Mouse (Mus musculus) thymus, adult 2 months (tissue): ENCODE results near the gene Fut4. TPM values are rescaled to one million over a fixed set of nuclear protein-coding genes. Genes with fewer than 3 reads are reported as not detected.

Experiments used
- DNase-seq: peaks from one replicate; pipeline ENCODE4 v3.0.0; 2021
- H3K27ac ChIP-seq: fragments of 200-500 bp; 2 replicates; pipeline ENCODE4 v1.5.1; 2012; ENCODE audit warnings: low read length, control low read depth; ENCODE audit not compliant: control insufficient read depth, insufficient read depth
- H3K27me3 ChIP-seq: fragments of 200-500 bp; 2 replicates; pipeline ENCODE4 v1.6.1; 2012; ENCODE audit warnings: mild to moderate bottlenecking, low read length, moderate library complexity, mixed read lengths; ENCODE audit not compliant: control insufficient read depth, insufficient read depth
- H3K36me3 ChIP-seq: fragments of 200-500 bp; 2 replicates; pipeline ENCODE4 v1.6.1; 2012; ENCODE audit warnings: mild to moderate bottlenecking, low read length, moderate library complexity; ENCODE audit not compliant: control insufficient read depth, insufficient read depth
- H3K4me1 ChIP-seq: fragments of 200-500 bp; replicated peaks from 2 replicates; pipeline ENCODE4 v1.6.1; 2012; ENCODE audit warnings: low read length; ENCODE audit not compliant: control insufficient read depth, insufficient read depth
- H3K4me3 ChIP-seq: fragments of 200-500 bp; 2 replicates; pipeline ENCODE4 v1.5.1; 2012; ENCODE audit warnings: mild to moderate bottlenecking, low read length, control low read depth, moderate library complexity; ENCODE audit not compliant: control insufficient read depth, insufficient read depth
- CTCF ChIP-seq: fragments of 200-500 bp; IDR thresholded peaks from 2 replicates; pipeline ENCODE4 v1.5.1; 2012; ENCODE audit warnings: mild to moderate bottlenecking, control low read depth, low read length, moderate library complexity, borderline replicate concordance; ENCODE audit not compliant: control insufficient read depth, poor library complexity, insufficient read depth; ENCODE audit errors: extremely low read depth
- POLR2A ChIP-seq: fragments of 200-500 bp; IDR thresholded peaks from 2 replicates; pipeline ENCODE4 v1.6.1; 2012; ENCODE audit warnings: mild to moderate bottlenecking, low read length, control low read depth, moderate library complexity; ENCODE audit not compliant: control insufficient read depth, poor library complexity, insufficient read depth; ENCODE audit errors: extremely low read depth
- WGBS: fragments of 180-500 bp; shearing (Covaris S2); methylation state at CpG from one replicate; pipeline ENCODE4 v1.1.7; 2018; 5-methylcytosine and 5-hydroxymethylcytosine counted together
- polyA plus RNA-seq: library from polyadenylated mRNA; depleted of rRNA; stranded (reverse); fragments of >200 nt; gene quantifications from 2 replicates; pipeline ENCODE4 v1.2.3, GENCODE M21; 2012

The Fut4 gene
- polyA plus RNA-seq, 1 experiment: 2.3 TPM

GRCm38 (mm10) chr9:14726005-14726404 is 26.2 kb downstream of the Fut4 start:
- DNase-seq: no peak
- TF ChIP-seq CTCF: no peak
- TF ChIP-seq POLR2A: no peak
- 93% methylated on average over 6 of the region's 6 CpGs for WGBS
- Histone ChIP-seq H3K36me3 (no peaks in the 10 kb centered on the region), H3K4me1 (peaks cover 3% of the 10 kb centered on the region; the same call in 1 of the 2 replicates), H3K4me3 (no peak overlapping the region), H3K27me3 (no peaks in the 10 kb centered on the region), H3K27ac (no peak overlapping the region)

- Histone ChIP-seq H3K27ac (no peak overlapping the region), H3K27me3 (no peaks in the 10 kb centered on the region), H3K36me3 (no peaks in the 10 kb centered on the region), H3K4me3 (no peak overlapping the region), H3K4me1 (no peaks in the 10 kb centered on the region)
- TF ChIP-seq POLR2A (no peak), CTCF (no peak)
- no peak for DNase-seq
- WGBS: 41% methylated on average over 5 of the region's 5 CpGs
Measured at GRCm38 (mm10) chr9:14724755-14725420, 27.3 kb downstream of the Fut4 start.

- H3K4me3 ChIP-seq: no peak overlapping the region
- H3K27ac ChIP-seq: no peak overlapping the region
- H3K36me3 ChIP-seq: no peaks in the 10 kb centered on the region
- TF ChIP-seq CTCF (no peak), POLR2A (no peak)
- 88% methylated on average over 5 of the region's 5 CpGs for WGBS
- H3K4me1 ChIP-seq: peaks cover 5% of the 10 kb centered on the region; the same call in 1 of the 2 replicates
- no peaks in the 10 kb centered on the region for H3K27me3 ChIP-seq
- DNase-seq: no peak
Measured at GRCm38 (mm10) chr9:14721610-14722009, 30.6 kb downstream of the Fut4 start.

GRCm38 (mm10) chr9:14720384-14720783 is 31.8 kb downstream of the Fut4 start:
- Histone ChIP-seq H3K4me1 (peaks cover 5% of the 10 kb centered on the region; the same call in 1 of the 2 replicates), H3K4me3 (no peak overlapping the region), H3K27ac (no peak overlapping the region), H3K27me3 (no peaks in the 10 kb centered on the region), H3K36me3 (no peaks in the 10 kb centered on the region)
- DNase-seq: no peak
- TF ChIP-seq POLR2A: no peak
- no peak for TF ChIP-seq CTCF
- WGBS: 97% methylated on average over 2 of the region's 2 CpGs

GRCm38 (mm10) chr9:14718332-14718691 is 33.9 kb downstream of the Fut4 start:
- H3K27ac ChIP-seq: peak overlapping the region; percentile 28; the same call in 1 of the 2 replicates
- no peaks in the 10 kb centered on the region for H3K27me3 ChIP-seq
- DNase-seq: no peak
- H3K4me3 ChIP-seq: no peak overlapping the region
- peaks cover 5% of the 10 kb centered on the region; the same call in 1 of the 2 replicates for H3K4me1 ChIP-seq
- no peak for TF ChIP-seq CTCF
- no peak for TF ChIP-seq POLR2A
- no peaks in the 10 kb centered on the region for H3K36me3 ChIP-seq

- Histone ChIP-seq H3K4me3 (no peak overlapping the region), H3K27ac (peak overlapping the region; percentile 28; the same call in 1 of the 2 replicates), H3K27me3 (no peaks in the 10 kb centered on the region), H3K4me1 (peaks cover 5% of the 10 kb centered on the region; the same call in 1 of the 2 replicates), H3K36me3 (no peaks in the 10 kb centered on the region)
- no peak for TF ChIP-seq POLR2A
- TF ChIP-seq CTCF: no peak
- DNase-seq: no peak
- WGBS: 32% methylated on average over 14 of the region's 14 CpGs
Measured at GRCm38 (mm10) chr9:14717689-14718331, 34.4 kb downstream of the Fut4 start.

- no peak overlapping the region for H3K27ac ChIP-seq
- TF ChIP-seq CTCF (no peak), POLR2A (no peak)
- WGBS: 95% methylated on average over 15 of the region's 15 CpGs
Measured at GRCm38 (mm10) chr9:14715258-14715657, 36.9 kb downstream of the Fut4 start.

More at GRCm38 (mm10) chr9:14715258-14715657, 36.9 kb downstream of the Fut4 start:
- H3K36me3 ChIP-seq: no peaks in the 10 kb centered on the region
- peaks cover 5% of the 10 kb centered on the region; the same call in 1 of the 2 replicates for H3K4me1 ChIP-seq
- DNase-seq: no peak
- no peaks in the 10 kb centered on the region for H3K27me3 ChIP-seq
- H3K4me3 ChIP-seq: no peak overlapping the region
